Mouse (Mus musculus): Measurements from ENCODE around the gene Tk1. TPM values are rescaled to one million over a fixed set of nuclear protein-coding genes. Genes with fewer than 3 reads are reported as not detected.
"Not testable (repeated sequence)": the region's sequence is repeated elsewhere in the genome, so short reads cannot be mapped to it uniquely, and the experiment has no call there.

Gene Tk1
- polyA plus RNA-seq, 1 experiment from 2014 or later: 115 TPM

DNA sequence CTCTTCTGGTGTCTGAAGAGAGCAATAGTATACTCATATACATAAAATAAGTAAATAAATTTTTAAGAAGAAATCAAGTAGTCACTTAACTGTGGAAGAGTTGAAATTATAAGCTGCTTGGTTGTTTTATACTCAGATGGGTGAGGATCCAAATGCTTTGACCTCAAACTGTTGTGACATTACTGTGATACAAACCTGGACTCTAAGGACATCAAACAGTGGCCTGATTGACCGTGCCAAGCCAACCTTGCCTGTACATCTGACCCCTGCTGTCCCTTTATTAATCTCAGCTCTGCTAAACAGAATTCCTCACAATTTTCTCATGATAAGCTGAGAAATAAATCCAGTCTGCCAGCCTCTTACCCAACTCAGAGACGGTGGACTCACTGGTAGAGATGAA is 19.8 kb upstream of the Tk1 start:
- Histone ChIP-seq H3K4me1 (peaks cover 31% of the 10 kb centered on the region), H3K27me3 (no peaks in the 10 kb centered on the region), H3K9me3 (replicated peaks) (no peaks in the 10 kb centered on the region), H3K36me3 (no peaks in the 10 kb centered on the region), H3K9ac (no peak overlapping the region), H3K4me3 (replicated peaks) (no peak overlapping the region), H3K4me2 (replicated peaks) (no peak overlapping the region), H3K27ac (replicated peaks) (no peak overlapping the region)
- 74% methylated on average over 2 of the region's 2 CpGs for WGBS
- ATAC-seq (ENCODE audit: insufficient number of reproducible peaks, low FRiP score, low TSS enrichment, low read depth): no peak

DNA sequence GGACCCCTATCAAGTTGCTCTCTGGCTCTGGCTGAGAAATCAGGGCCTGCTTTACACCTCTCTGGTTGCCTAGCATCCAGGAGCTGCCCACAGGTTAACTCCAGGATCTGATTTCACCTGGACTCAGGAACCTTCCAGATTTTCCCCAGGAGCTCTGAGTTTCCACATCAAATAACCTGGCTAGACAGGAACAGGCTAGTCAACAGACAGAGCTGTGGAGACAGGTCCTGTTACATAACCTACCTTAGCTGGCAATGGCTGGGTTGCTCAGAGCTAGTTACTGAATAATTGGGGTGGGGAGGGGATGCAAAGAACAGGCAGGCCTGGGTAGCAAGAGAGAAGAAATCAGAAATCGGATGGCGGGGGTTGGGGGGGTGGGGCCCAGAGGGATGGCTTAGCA is 19.1 kb upstream of the Tk1 start:
- Histone ChIP-seq H3K27ac (replicated peaks) (peak overlapping the region; percentile 63; the same call in 1 of the 2 replicates), H3K4me3 (replicated peaks) (no peak overlapping the region), H3K9me3 (replicated peaks) (no peaks in the 10 kb centered on the region), H3K36me3 (no peaks in the 10 kb centered on the region), H3K4me2 (replicated peaks) (no peak overlapping the region), H3K27me3 (no peaks in the 10 kb centered on the region), H3K4me1 (peaks cover 25% of the 10 kb centered on the region), H3K9ac (no peak overlapping the region)
- WGBS: 62% methylated on average over 2 of the region's 2 CpGs
- no peak for ATAC-seq (ENCODE audit: insufficient number of reproducible peaks, low FRiP score, low TSS enrichment, low read depth)

GRCm38 (mm10) chr11:117843434-117843833 is 17.5 kb upstream of the Tk1 start:
- Histone ChIP-seq H3K36me3 (no peaks in the 10 kb centered on the region), H3K4me1 (peaks cover 22% of the 10 kb centered on the region), H3K4me3 (replicated peaks) (no peak overlapping the region), H3K4me2 (replicated peaks) (no peak overlapping the region), H3K9ac (no peak overlapping the region), H3K27ac (replicated peaks) (no peak overlapping the region), H3K9me3 (replicated peaks) (no peaks in the 10 kb centered on the region), H3K27me3 (no peaks in the 10 kb centered on the region)
- no peak for ATAC-seq (ENCODE audit: insufficient number of reproducible peaks, low FRiP score, low TSS enrichment, low read depth)
- 81% methylated on average over 2 of the region's 2 CpGs for WGBS

- H3K27ac ChIP-seq (replicated peaks): no peak overlapping the region
- H3K4me1 ChIP-seq: peaks cover 22% of the 10 kb centered on the region; the same call in 1 of the 2 replicates
- no peak overlapping the region for H3K4me3 ChIP-seq (replicated peaks)
- H3K4me2 ChIP-seq (replicated peaks): no peak overlapping the region
- no peaks in the 10 kb centered on the region for H3K27me3 ChIP-seq
- H3K36me3 ChIP-seq: no peaks in the 10 kb centered on the region
- whole genome bisulfite sequencing: 57% methylated on average over 1 of the region's 1 CpGs
- no peak for ATAC-seq (ENCODE audit: insufficient number of reproducible peaks, low FRiP score, low TSS enrichment, low read depth)
- H3K9ac ChIP-seq: no peak overlapping the region
- H3K9me3 ChIP-seq (replicated peaks): no peaks in the 10 kb centered on the region
Measured at GRCm38 (mm10) chr11:117840910-117841309, 15.0 kb upstream of the Tk1 start.

GRCm38 (mm10) chr11:117839021-117839420 is 13.1 kb upstream of the Tk1 start:
- no peak for ATAC-seq (ENCODE audit: insufficient number of reproducible peaks, low FRiP score, low TSS enrichment, low read depth)
- peaks cover 18% of the 10 kb centered on the region; the same call in 1 of the 2 replicates for H3K4me1 ChIP-seq
- 83% methylated on average over 1 of the region's 1 CpGs for WGBS
- no peak overlapping the region for H3K4me2 ChIP-seq (replicated peaks)
- H3K36me3 ChIP-seq: no peaks in the 10 kb centered on the region
- no peaks in the 10 kb centered on the region for H3K9me3 ChIP-seq (replicated peaks)
- H3K27me3 ChIP-seq: no peaks in the 10 kb centered on the region
- 0 out of 2 replicates have a peak overlapping the region, but pooled peaks have one; percentile 23 for H3K27ac ChIP-seq (replicated peaks)
- no peak overlapping the region for H3K9ac ChIP-seq
- no peak overlapping the region for H3K4me3 ChIP-seq (replicated peaks)

DNA sequence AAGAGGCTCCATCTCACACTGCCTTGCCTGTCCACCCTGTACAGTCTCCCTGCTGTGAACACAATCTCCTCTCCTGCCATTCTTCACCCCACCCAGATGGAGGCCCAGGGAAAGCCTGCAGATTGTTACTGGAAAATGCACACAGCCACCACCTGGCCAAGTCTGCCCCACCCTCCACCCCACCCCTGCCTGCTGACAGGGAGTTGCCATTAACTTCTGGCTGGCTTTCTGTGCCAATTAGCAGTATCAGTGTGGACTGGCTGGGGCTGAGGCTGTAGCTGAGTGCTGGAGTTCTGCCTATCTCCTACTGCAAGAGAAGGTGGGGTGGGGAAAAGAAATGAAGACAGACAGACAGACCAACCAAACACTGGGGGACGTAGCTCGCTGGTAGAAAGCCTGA is 12.7 kb upstream of the Tk1 start:
- Histone ChIP-seq H3K9ac (no peak overlapping the region), H3K4me1 (peaks cover 18% of the 10 kb centered on the region; the same call in 1 of the 2 replicates), H3K27me3 (no peaks in the 10 kb centered on the region), H3K36me3 (no peaks in the 10 kb centered on the region), H3K4me3 (replicated peaks) (no peak overlapping the region), H3K27ac (replicated peaks) (peak overlapping the region; percentile 44; the same call in 1 of the 2 replicates), H3K9me3 (replicated peaks) (no peaks in the 10 kb centered on the region), H3K4me2 (replicated peaks) (no peak overlapping the region)
- WGBS: 42% methylated on average over 2 of the region's 2 CpGs
- ATAC-seq (ENCODE audit: insufficient number of reproducible peaks, low FRiP score, low TSS enrichment, low read depth): 0 out of 2 replicates have a peak, but pooled peaks have one; percentile 48

GRCm38 (mm10) chr11:117836306-117836705 is 10.4 kb upstream of the Tk1 start:
- Histone ChIP-seq H3K36me3 (no peaks in the 10 kb centered on the region), H3K9me3 (replicated peaks) (no peaks in the 10 kb centered on the region), H3K4me1 (peaks cover 29% of the 10 kb centered on the region), H3K9ac (no peak overlapping the region), H3K4me2 (replicated peaks) (peak overlapping the region; percentile 38), H3K27ac (replicated peaks) (no peak overlapping the region), H3K4me3 (replicated peaks) (peak overlapping the region; percentile 16), H3K27me3 (no peaks in the 10 kb centered on the region)
- ATAC-seq (ENCODE audit: insufficient number of reproducible peaks, low FRiP score, low TSS enrichment, low read depth): no peak
- WGBS: 25% methylated on average over 13 of the region's 13 CpGs

DNA sequence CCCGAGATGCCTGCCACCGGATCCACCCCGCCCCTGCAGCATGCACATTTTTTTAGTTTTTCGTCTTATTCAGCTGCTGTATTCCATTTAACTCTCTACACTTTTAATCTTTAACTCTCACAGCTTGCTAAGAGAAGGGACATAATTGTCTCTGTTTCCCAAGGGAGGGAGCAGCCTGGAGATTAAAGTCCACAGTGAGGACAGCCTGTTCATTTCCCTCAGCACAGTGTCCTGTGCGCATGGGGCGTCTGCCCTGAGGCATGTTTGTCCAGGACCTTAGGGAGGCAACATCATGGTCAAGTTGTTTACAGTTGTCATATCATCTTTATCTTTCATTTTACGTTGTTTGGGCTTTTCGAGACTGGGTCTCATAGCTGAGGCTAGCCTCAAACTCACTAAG is 8.2 kb upstream of the Tk1 start:
- Histone ChIP-seq H3K4me3 (replicated peaks) (no peak overlapping the region), H3K27ac (replicated peaks) (no peak overlapping the region), H3K27me3 (no peaks in the 10 kb centered on the region), H3K9ac (no peak overlapping the region), H3K4me1 (peaks cover 38% of the 10 kb centered on the region), H3K36me3 (no peaks in the 10 kb centered on the region), H3K4me2 (replicated peaks) (no peak overlapping the region), H3K9me3 (replicated peaks) (no peaks in the 10 kb centered on the region)
- 84% methylated on average over 8 of the region's 8 CpGs for WGBS
- ATAC-seq (ENCODE audit: insufficient number of reproducible peaks, low FRiP score, low TSS enrichment, low read depth): no peak

DNA sequence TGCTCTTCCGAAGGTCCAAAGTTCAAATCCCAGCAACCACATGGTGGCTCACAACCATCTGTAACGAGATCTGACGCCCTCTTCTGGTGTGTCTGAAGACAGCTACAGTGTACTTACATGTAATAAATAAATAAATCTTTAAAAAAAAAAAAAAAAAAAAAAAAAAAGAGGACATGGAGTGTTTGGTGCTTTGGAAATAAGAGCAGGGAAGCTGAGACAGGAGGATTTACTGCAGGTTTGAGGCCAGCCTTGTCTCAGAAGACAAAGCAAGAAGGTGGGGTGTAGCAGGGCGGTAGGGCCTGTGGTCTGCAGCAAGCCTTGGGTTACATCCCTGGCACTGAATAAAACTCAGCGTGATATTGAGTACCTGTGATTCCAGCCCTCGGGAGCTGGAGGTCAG is 7.6 kb upstream of the Tk1 start:
- peaks cover 42% of the 10 kb centered on the region for H3K4me1 ChIP-seq
- 92% methylated on average over 4 of the region's 6 CpGs for WGBS
- not testable (repeated sequence) for H3K4me2 ChIP-seq (replicated peaks); H3K9ac ChIP-seq; H3K36me3 ChIP-seq; H3K27me3 ChIP-seq; H3K9me3 ChIP-seq (replicated peaks); ATAC-seq (ENCODE audit: insufficient number of reproducible peaks, low FRiP score, low TSS enrichment, low read depth); H3K4me3 ChIP-seq (replicated peaks); H3K27ac ChIP-seq (replicated peaks)

GRCm38 (mm10) chr11:117832086-117832969 is 6.4 kb upstream of the Tk1 start:
- 23% methylated on average over 28 of the region's 28 CpGs for WGBS
- Histone ChIP-seq H3K4me3 (replicated peaks) (peak overlapping the region; percentile 24; the same call in 1 of the 2 replicates), H3K9ac (no peak overlapping the region), H3K4me1 (peaks cover 46% of the 10 kb centered on the region), H3K27ac (replicated peaks) (no peak overlapping the region), H3K9me3 (replicated peaks) (no peaks in the 10 kb centered on the region), H3K27me3 (no peaks in the 10 kb centered on the region), H3K4me2 (replicated peaks) (peak overlapping the region; percentile 42), H3K36me3 (no peaks in the 10 kb centered on the region)
- ATAC-seq (ENCODE audit: insufficient number of reproducible peaks, low FRiP score, low TSS enrichment, low read depth): no peak

DNA sequence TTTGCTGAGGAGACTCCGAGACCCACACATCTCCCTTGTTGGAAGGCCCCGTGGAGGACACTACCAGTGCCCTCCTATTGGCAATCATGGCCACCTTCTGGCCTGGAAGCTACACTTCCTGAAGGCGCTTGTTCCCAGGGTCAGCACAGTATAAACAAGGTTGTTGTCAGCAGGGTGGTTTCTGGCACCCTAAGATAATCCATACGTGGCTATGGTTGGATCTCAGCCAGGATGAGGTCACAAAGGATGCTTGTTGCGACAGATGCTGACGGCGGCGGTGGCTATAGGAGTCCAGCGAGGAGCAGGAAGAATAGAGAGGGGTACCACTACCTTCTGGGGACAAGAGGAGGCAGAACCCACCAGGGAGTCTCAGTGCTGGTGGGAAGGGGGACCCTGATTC is 4.5 kb upstream of the Tk1 start:
- Histone ChIP-seq H3K27ac (replicated peaks) (no peak overlapping the region), H3K4me1 (peaks cover 56% of the 10 kb centered on the region), H3K9ac (no peak overlapping the region), H3K36me3 (no peaks in the 10 kb centered on the region), H3K27me3 (no peaks in the 10 kb centered on the region), H3K4me2 (replicated peaks) (no peak overlapping the region), H3K4me3 (replicated peaks) (no peak overlapping the region), H3K9me3 (replicated peaks) (no peaks in the 10 kb centered on the region)
- WGBS: 56% methylated on average over 9 of the region's 9 CpGs
- no peak for ATAC-seq (ENCODE audit: insufficient number of reproducible peaks, low FRiP score, low TSS enrichment, low read depth)

Data from embryonic facial prominence, embryonic 15.5 days (tissue).